Mouse (Mus musculus) left cerebral cortex, adult 2 months (tissue): ENCODE measurements around the gene Sox13. TPM values are rescaled to one million over a fixed set of nuclear protein-coding genes. Genes with fewer than 3 reads are reported as not detected.

ENCODE experiments used
- DNase-seq, 2 experiments: peaks; one replicate each; pipeline ENCODE4 v3.0.0; 2021 to 2022; ENCODE audit warnings: low spot score in 2 of 2, mixed read lengths in 1 of 2; ENCODE audit errors: extremely low spot score in 1 of 2
- H3K27ac ChIP-seq: fragments of 200-600 bp; 2 replicates; pipeline ENCODE4 v1.8.1; 2022
- H3K4me3 ChIP-seq: fragments of 200-600 bp; 2 replicates; pipeline ENCODE4 v1.8.1; 2022
- CTCF ChIP-seq: fragments of 200-600 bp; IDR thresholded peaks from 2 replicates; pipeline ENCODE4 v1.8.1; 2022; ENCODE audit warnings: antibody characterized with exemption, mild to moderate bottlenecking, moderate library complexity
- intact Hi-C: fragments of 180-260 bp; cut with DNase I; formaldehyde crosslinking; loops from one replicate; pipeline ENCODE4 v1.15.1; 2025
- total RNA-seq, 2 experiments: library from RNA; stranded (reverse); gene quantifications; 2 replicates each; pipeline ENCODE4 v1.2.3; 2021

Gene Sox13
- total RNA-seq, 2 experiments from 2014 or later, result 8.9 to 9.3 TPM

GRCm38 (mm10) chr1:133375696-133376346 is 48.4 kb downstream of the Sox13 start:
- no peak for DNase-seq
- H3K4me3 ChIP-seq, result no peak overlapping the region
- intact Hi-C loops, result no loop called here
- no peak for TF ChIP-seq CTCF
- H3K27ac ChIP-seq, result no peak overlapping the region

- Histone ChIP-seq H3K27ac (no peak overlapping the region), H3K4me3 (no peak overlapping the region)
- intact Hi-C loops, result no loop called here
- TF ChIP-seq CTCF, result no peak
- DNase-seq, result no peak
These were observed 52.1 kb downstream of the Sox13 start for GRCm38 (mm10) chr1:133372113-133372512.

- no peak for TF ChIP-seq CTCF
- Histone ChIP-seq H3K4me3 (no peak overlapping the region), H3K27ac (no peak overlapping the region)
- intact Hi-C loops, result no loop called here
- no peak for DNase-seq
These were observed 52.7 kb downstream of the Sox13 start for GRCm38 (mm10) chr1:133371431-133371830.

- no peak for DNase-seq
- H3K4me3 ChIP-seq, result no peak overlapping the region
- H3K27ac ChIP-seq, result no peak overlapping the region
- TF ChIP-seq CTCF, result no peak
- intact Hi-C loops, result no loop called here
These were observed 53.8 kb downstream of the Sox13 start for GRCm38 (mm10) chr1:133370352-133370751.

GRCm38 (mm10) chr1:133368644-133369043 is 55.5 kb downstream of the Sox13 start:
- peak overlapping the region; percentile 84 for H3K27ac ChIP-seq
- TF ChIP-seq CTCF, result no peak
- intact Hi-C loops, result loop anchor here (5.0 to 10.0 kb wide), 3 partner anchors 131 to 324 kb away; partner anchors contain the start of gene Pik3c2b
- H3K4me3 ChIP-seq, result no peak overlapping the region
- peak in 1 of 2 experiments; percentile 76 for DNase-seq

- no peak overlapping the region for H3K4me3 ChIP-seq
- H3K27ac ChIP-seq, result peak overlapping the region; percentile 84
- no peak for TF ChIP-seq CTCF
- no peak for DNase-seq
- intact Hi-C loops, result loop anchor here (5.0 to 10.0 kb wide), 3 partner anchors 131 to 323 kb away; partner anchors contain the start of gene Pik3c2b
These were observed 56.3 kb downstream of the Sox13 start for GRCm38 (mm10) chr1:133367606-133368488.

GRCm38 (mm10) chr1:133366951-133367605 is 57.1 kb downstream of the Sox13 start:
- H3K4me3 ChIP-seq, result no peak overlapping the region
- peak in 1 of 2 experiments; percentile 45 for DNase-seq
- intact Hi-C loops, result loop anchor here (5.0 to 10.0 kb wide), 3 partner anchors 130 to 322 kb away; partner anchors contain the start of gene Pik3c2b
- no peak for TF ChIP-seq CTCF
- H3K27ac ChIP-seq, result peak overlapping the region; percentile 84

- no peak for DNase-seq
- H3K4me3 ChIP-seq, result no peak overlapping the region
- TF ChIP-seq CTCF, result no peak
- intact Hi-C loops, result loop anchor here (5.0 to 10.0 kb wide), 3 partner anchors 128 to 320 kb away; partner anchors contain the start of gene Pik3c2b
- H3K27ac ChIP-seq, result no peak overlapping the region
These were observed 59.3 kb downstream of the Sox13 start for GRCm38 (mm10) chr1:133364890-133365289.

- TF ChIP-seq CTCF, result no peak
- intact Hi-C loops, result loop anchor here (10.0 kb wide), 1 partner anchor 319 kb away; the partner anchor contains the start of gene Pik3c2b
- DNase-seq, result peak in 1 of 2 experiments; percentile 33
- Histone ChIP-seq H3K4me3 (peak overlapping the region; percentile 68), H3K27ac (peak overlapping the region; percentile 83)
These were observed 60.1 kb downstream of the Sox13 start for GRCm38 (mm10) chr1:133364022-133364630.

- intact Hi-C loops, result loop anchor here (10.0 kb wide), 1 partner anchor 319 kb away; the partner anchor contains the start of gene Pik3c2b
- peak within 1 kb of the TSS; percentile 83 for H3K27ac ChIP-seq
- no peak for TF ChIP-seq CTCF
- peak within 1 kb of the TSS; percentile 68 for H3K4me3 ChIP-seq
- DNase-seq, result peak; percentile 68 to 73
These were observed 60.7 kb downstream of the Sox13 start, which contains the start of gene Etnk2 for GRCm38 (mm10) chr1:133363276-133364021. TSS of gene Etnk2 (plus strand) at chr1:133363572.

GRCm38 (mm10) chr1:133362103-133362502 is 62.1 kb downstream of the Sox13 start:
- TF ChIP-seq CTCF, result no peak
- no peak overlapping the region for H3K27ac ChIP-seq
- intact Hi-C loops, result loop anchor here (10.0 kb wide), 1 partner anchor 317 kb away; the partner anchor contains the start of gene Pik3c2b
- no peak for DNase-seq
- no peak overlapping the region for H3K4me3 ChIP-seq
